Mouse (Mus musculus) G1E (cell line): ENCODE results near the gene Myh3. TPM values are rescaled to one million over a fixed set of nuclear protein-coding genes. Genes with fewer than 3 reads are reported as not detected.

ENCODE experiments used
- ATAC-seq: 2 replicates; pipeline ENCODE4 v1.8.0; 2016; ENCODE audit warnings: mild to moderate bottlenecking; ENCODE audit not compliant: insufficient number of reproducible peaks, poor library complexity, low FRiP score, severe bottlenecking; ENCODE audit errors: extremely low read depth
- DNase-seq: peaks from one replicate; pipeline ENCODE4 v3.0.0; 2012; ENCODE audit warnings: low spot score
- H3K27me3 ChIP-seq: 2 replicates; pipeline ENCODE4 v1.6.1; 2012; ENCODE audit warnings: mild to moderate bottlenecking, low read length, inconsistent platforms; ENCODE audit not compliant: insufficient read depth
- H3K36me3 ChIP-seq: replicated peaks from 2 replicates; pipeline ENCODE3; 2012; ENCODE audit warnings: mild to moderate bottlenecking, inconsistent platforms
- H3K4me1 ChIP-seq: 2 replicates; pipeline ENCODE4 v1.6.1; 2012; ENCODE audit warnings: low read depth, low read length, inconsistent platforms, mixed read lengths; ENCODE audit not compliant: insufficient read depth
- H3K4me3 ChIP-seq: 2 replicates; pipeline ENCODE4 v1.5.1; 2012; ENCODE audit warnings: low read depth, mild to moderate bottlenecking, inconsistent platforms, low read length, moderate library complexity, mixed read lengths
- H3K9me3 ChIP-seq: replicated peaks from 2 replicates; pipeline ENCODE4 v1.6.1; 2012; ENCODE audit warnings: inconsistent platforms
- CTCF ChIP-seq: IDR thresholded peaks from 2 replicates; pipeline ENCODE4 v1.5.1; 2012; ENCODE audit warnings: low read depth, low read length, inconsistent platforms, mixed read lengths
- GATA1 ChIP-seq: IDR thresholded peaks from 2 replicates; pipeline ENCODE4 v1.6.1; 2012; ENCODE audit warnings: borderline replicate concordance, low read length, inconsistent platforms, mixed read lengths
- GATA2 ChIP-seq: IDR thresholded peaks from 2 replicates; pipeline ENCODE4 v1.6.1; 2012; ENCODE audit warnings: low read depth, low read length, inconsistent platforms, borderline replicate concordance
- POLR2AphosphoS5 ChIP-seq: IDR thresholded peaks from 2 replicates; pipeline ENCODE4 v1.6.1; 2012; ENCODE audit warnings: low read depth, low read length, inconsistent platforms; ENCODE audit not compliant: insufficient replicate concordance
- TAL1 ChIP-seq: conservative IDR thresholded peaks from 2 replicates; pipeline ENCODE4 v1.6.1; 2012; ENCODE audit warnings: low read depth, low read length, inconsistent platforms, mixed read lengths
- polyA plus RNA-seq: library from polyadenylated mRNA; stranded (reverse); fragments of >175 nt; gene quantifications from 2 replicates; pipeline ENCODE4 v1.2.3, GENCODE M21; 2012
- total RNA-seq, 2 experiments: library from RNA; stranded (forward) in 1 of 2; stranded (reverse) in 1 of 2; fragments of 200-1000 nt in 1 of 2; fragments of >200 nt in 1 of 2; fragmentation: Nextera tagmentation in 1 of 2; gene quantifications; 2 replicates each; pipeline ENCODE4 v1.2.3; 2014 to 2017

Myh3 gene
- total and polyA plus RNA-seq, 3 experiments = not detected

GRCm38 (mm10) chr11:67133526-67133925 lies 55.4 kb downstream of the Myh3 start:
- Histone ChIP-seq H3K4me3 (no peak overlapping the region), H3K27me3 (no peaks in the 10 kb centered on the region), H3K4me1 (no peaks in the 10 kb centered on the region), H3K9me3 (0 out of 2 replicates have a peak, but pooled peaks cover 7% of the 10 kb centered on the region), H3K36me3 (no peaks in the 10 kb centered on the region)
- ATAC-seq (no peak), DNase-seq (no peak)
- TF ChIP-seq CTCF (no peak), GATA2 (no peak), POLR2AphosphoS5 (no peak), GATA1 (no peak), TAL1 (no peak)

- no peak for ATAC-seq
- Histone ChIP-seq H3K27me3 (no peaks in the 10 kb centered on the region), H3K36me3 (no peaks in the 10 kb centered on the region), H3K4me1 (no peaks in the 10 kb centered on the region), H3K4me3 (no peak overlapping the region), H3K9me3 (peaks cover 7% of the 10 kb centered on the region; the same call in 1 of the 2 replicates)
- DNase-seq = no peak
- no peak for TF ChIP-seq GATA2
- TF ChIP-seq POLR2AphosphoS5 = no peak
- TF ChIP-seq GATA1 = no peak
- TF ChIP-seq CTCF = no peak
- no peak for TF ChIP-seq TAL1
Observed at GRCm38 (mm10) chr11:67134654-67135053, 56.6 kb downstream of the Myh3 start.

GRCm38 (mm10) chr11:67135532-67135931 lies 57.4 kb downstream of the Myh3 start:
- no peak for TF ChIP-seq GATA1
- TF ChIP-seq CTCF = no peak
- TF ChIP-seq TAL1 = no peak
- TF ChIP-seq POLR2AphosphoS5 = no peak
- TF ChIP-seq GATA2 = no peak
- DNase-seq = no peak
- Histone ChIP-seq H3K9me3 (peaks cover 7% of the 10 kb centered on the region; the same call in 1 of the 2 replicates), H3K4me3 (no peak overlapping the region), H3K27me3 (no peaks in the 10 kb centered on the region), H3K4me1 (no peaks in the 10 kb centered on the region), H3K36me3 (no peaks in the 10 kb centered on the region)
- ATAC-seq = no peak

- H3K4me1 ChIP-seq = no peaks in the 10 kb centered on the region
- TF ChIP-seq TAL1 = no peak
- TF ChIP-seq POLR2AphosphoS5 = no peak
- TF ChIP-seq CTCF = no peak
- no peak for TF ChIP-seq GATA1
- no peak for TF ChIP-seq GATA2
- H3K36me3 ChIP-seq = no peaks in the 10 kb centered on the region
- no peaks in the 10 kb centered on the region for H3K27me3 ChIP-seq
- DNase-seq = no peak
- H3K4me3 ChIP-seq = no peak overlapping the region
- ATAC-seq = no peak
- H3K9me3 ChIP-seq = peaks cover 16% of the 10 kb centered on the region
Observed at GRCm38 (mm10) chr11:67139556-67139955, 61.5 kb downstream of the Myh3 start.

GRCm38 (mm10) chr11:67140175-67140574 lies 62.1 kb downstream of the Myh3 start:
- H3K4me1 ChIP-seq = no peaks in the 10 kb centered on the region
- DNase-seq = no peak
- ATAC-seq = no peak
- no peak overlapping the region for H3K4me3 ChIP-seq
- H3K36me3 ChIP-seq = no peaks in the 10 kb centered on the region
- no peaks in the 10 kb centered on the region for H3K27me3 ChIP-seq
- H3K9me3 ChIP-seq = peaks cover 16% of the 10 kb centered on the region
- TF ChIP-seq GATA1 (no peak), CTCF (no peak), TAL1 (no peak), GATA2 (no peak), POLR2AphosphoS5 (no peak)

- peaks cover 16% of the 10 kb centered on the region for H3K9me3 ChIP-seq
- no peaks in the 10 kb centered on the region for H3K36me3 ChIP-seq
- no peaks in the 10 kb centered on the region for H3K4me1 ChIP-seq
- no peaks in the 10 kb centered on the region for H3K27me3 ChIP-seq
- no peak for ATAC-seq
- TF ChIP-seq POLR2AphosphoS5 (no peak), TAL1 (no peak), GATA2 (no peak), GATA1 (no peak), CTCF (no peak)
- no peak for DNase-seq
- no peak overlapping the region for H3K4me3 ChIP-seq
Observed at GRCm38 (mm10) chr11:67141031-67141430, 62.9 kb downstream of the Myh3 start.
